Mouse (Mus musculus): ENCODE data around the gene Pcp4.
A peak's percentile ranks its signal among the peaks of the same experiment; 100 is the strongest.
"Not testable (repeated sequence)": the region's sequence is repeated elsewhere in the genome, so short reads cannot be mapped to it uniquely, and the experiment has no call there.

Gene Pcp4

DNA sequence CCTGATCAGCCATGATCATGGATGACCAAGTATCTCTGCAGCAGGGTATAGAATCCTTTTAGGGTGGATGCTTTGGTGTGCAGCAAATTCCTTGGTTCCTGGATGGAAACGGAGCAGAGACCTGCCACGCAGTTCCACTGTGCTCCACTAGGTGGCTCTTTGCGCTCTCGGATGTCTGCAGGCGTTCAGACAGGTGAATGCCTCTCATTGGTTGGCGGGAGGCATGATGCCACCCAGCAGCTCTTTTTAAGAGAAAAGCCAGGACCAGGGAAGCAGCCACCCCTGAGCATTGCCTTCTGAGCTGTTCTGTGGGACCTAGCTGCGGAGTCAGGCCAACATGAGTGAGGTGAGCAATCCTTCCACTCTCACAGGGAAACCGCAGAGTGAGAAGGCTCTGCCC lies at the start of gene Pcp4:
Gene Pcp4 (plus strand): TSS at position 162 of the 400 bp plus-strand sequence.
- peak; percentile 96 to 97 for DNase-seq

- DNase-seq, result no peak
These were observed 42.4 kb upstream of the Pcp4 start for GRCm38 (mm10) chr16:96425044-96425443.

DNA sequence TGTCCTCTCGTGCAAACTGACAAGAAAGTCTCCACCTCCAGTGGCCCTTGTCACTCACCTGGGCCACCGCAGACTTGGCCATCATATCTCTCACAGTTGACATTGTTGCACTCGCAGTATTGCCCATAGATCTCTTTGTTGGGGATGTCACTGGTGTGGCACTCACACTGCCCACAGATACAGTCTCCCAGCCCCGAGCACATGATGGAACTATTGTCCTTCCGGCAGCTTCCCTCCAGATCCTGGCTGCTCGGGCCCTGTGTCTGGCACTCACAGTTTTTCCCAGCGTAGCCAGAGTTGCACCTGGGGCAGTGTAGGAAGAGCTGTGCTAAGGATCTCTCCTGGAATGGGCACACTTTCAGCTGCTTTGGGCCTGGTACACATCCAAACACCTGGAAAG lies 40.7 kb upstream of the Pcp4 start:
- no peak for DNase-seq

GRCm38 (mm10) chr16:96429046-96429445 lies 38.4 kb upstream of the Pcp4 start:
- DNase-seq, result peak in 1 of 2 experiments; percentile 31

DNA sequence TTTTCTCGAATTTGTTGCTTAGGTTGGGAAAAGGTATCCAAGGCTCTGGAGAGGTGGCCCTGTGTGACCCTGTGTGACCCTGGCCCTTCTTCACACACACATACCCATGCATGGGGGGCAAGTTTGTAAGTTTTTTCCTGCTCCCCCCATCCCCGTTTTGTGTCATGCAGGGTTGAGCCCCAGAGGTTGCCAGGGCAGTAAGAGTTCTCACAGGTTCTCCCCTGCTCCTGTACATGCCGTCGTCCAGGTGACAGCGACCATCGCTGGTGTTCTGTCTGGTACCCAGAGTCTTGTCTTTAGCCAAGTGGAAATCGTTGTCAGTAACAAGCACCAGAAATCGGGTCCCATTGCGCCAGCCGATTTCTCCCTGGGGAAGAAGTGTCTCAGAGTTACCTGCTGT lies 34.1 kb upstream of the Pcp4 start:
- no peak for DNase-seq

GRCm38 (mm10) chr16:96434024-96434785 lies 33.2 kb upstream of the Pcp4 start:
- DNase-seq, result no peak

GRCm38 (mm10) chr16:96438946-96439345 lies 28.5 kb upstream of the Pcp4 start:
- DNase-seq, result no peak

GRCm38 (mm10) chr16:96439682-96440081 lies 27.7 kb upstream of the Pcp4 start:
- no peak for DNase-seq

DNA sequence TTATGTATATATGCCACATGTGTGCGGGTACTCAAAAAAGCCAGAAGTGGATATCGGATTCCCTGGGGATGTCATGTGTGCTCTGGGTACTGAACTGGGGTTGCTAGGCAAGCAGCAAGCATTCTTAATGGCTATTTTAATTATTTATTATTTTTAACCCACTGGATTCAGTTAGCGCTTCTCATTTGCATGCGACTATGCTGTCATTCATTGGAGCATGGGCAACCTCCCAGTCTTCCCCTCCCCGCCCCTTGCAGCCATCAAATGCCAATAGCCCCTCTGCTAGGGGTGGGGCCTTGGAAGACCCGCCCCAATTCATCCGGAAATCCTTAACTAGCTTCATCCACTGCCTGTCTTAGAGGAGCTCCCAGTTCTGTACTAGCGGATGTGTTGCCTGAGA lies 26.5 kb upstream of the Pcp4 start:
- no peak for DNase-seq

- DNase-seq, result peak in 1 of 2 experiments; percentile 29
These were observed 25.6 kb upstream of the Pcp4 start for GRCm38 (mm10) chr16:96441826-96442225.

GRCm38 (mm10) chr16:96443468-96443867 lies 23.9 kb upstream of the Pcp4 start, which contains the start of gene Itgb2l:
Gene Itgb2l, minus strand, starts transcription at chr16:96443619.
- no peak for DNase-seq

DNA sequence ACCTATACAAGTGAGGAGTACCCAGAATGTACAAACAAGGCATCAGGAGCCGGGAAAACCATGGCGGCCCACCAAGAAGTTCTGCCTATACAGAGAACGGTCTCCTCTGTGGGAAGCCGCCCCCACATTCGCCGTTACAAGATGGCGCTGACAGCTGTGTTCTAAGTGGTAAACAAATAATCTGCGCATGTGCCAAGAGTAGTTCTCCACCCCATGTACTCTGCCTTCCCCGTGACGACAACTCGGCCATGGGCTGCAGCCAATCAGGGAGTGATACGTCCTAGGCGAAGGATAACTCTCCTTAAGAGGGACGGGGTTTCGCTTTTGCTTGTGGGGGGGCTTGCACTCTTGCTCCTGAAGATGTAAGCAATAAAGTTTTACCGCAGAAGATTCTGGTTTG lies 16.5 kb upstream of the Pcp4 start:
- DNase-seq, result not testable (repeated sequence)

DNA sequence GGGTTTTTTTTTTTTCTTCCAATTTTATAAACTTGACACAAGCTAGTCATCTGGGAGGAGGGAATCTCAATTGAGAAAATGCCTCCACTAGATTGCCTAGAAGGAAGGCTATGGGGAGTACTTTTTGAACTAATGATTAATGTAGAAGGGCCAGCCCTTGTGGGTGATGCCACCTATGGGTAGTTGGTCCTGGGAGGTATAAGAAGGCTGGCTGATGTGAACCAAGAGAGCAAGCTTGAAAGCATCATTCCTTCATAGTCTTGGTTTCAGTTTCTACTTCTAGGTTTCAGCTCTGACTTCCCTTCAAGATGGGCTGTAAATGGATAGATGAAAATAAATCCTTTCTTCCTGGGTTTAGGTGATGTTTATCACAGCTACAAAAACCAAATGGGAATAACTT lies 13.3 kb upstream of the Pcp4 start:
- DNase-seq, result no peak

GRCm38 (mm10) chr16:96457612-96458011 lies 9.8 kb upstream of the Pcp4 start:
- peak; percentile 53 to 70 for DNase-seq

DNA sequence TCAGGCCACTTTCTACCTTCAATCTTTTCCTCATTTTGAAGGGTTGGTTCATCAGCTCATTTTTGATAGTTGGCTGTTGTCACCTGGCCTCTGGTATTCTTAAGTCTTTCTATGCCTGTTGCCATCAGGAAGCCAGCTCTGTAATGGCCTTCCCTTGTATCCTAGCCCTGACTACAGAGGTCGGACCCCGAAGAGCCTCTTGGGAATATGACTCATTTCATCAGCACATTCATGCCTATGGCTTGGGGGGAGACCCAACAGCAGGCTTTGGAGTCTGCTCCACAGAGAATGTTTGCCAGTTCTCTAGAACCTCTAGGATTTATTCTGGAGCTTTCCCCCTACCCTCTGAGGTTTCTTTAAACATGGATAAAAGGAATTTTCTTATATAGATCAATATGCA lies 8.1 kb upstream of the Pcp4 start:
- DNase-seq, result no peak

DNA sequence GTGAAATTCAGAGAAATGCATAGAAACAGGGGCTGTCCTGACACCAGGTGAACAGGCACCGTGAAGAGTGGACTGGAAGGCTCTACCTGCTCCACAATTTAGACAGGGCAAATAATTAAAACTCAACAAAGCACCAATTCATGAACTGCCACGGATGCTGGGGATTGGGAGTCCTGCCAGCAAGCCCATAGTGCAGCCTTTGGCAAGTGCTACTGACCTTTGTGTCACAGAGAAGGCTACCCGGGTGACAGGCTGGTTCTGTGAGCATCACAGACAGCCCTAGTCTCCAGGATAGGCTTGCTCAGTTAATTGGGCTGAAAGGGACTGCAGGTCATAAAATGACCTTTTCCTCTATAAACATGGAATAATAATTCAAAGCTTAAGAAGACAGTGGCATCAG lies 6.6 kb upstream of the Pcp4 start:
- DNase-seq, result peak; percentile 58 to 73

DNA sequence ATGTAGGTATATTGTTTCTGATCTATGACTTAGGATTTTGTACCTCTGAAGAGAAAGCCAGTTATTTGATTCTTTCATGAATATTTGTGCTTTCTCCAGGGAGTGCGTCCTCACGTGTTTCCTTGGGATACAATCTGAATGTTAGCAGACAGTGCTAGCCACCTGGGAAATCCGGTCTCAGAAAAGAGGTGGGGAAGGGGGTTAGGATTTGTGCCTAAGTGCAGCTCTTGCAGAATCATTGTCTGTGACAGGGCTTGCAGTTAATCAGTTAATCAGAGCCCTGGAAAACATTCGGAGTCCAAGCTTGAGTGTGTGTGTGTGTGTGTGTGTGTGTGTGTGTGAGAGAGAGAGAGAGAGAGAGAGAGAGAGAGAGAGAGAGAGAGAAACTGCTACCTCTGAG lies 605 bp downstream of the Pcp4 start:
- peak; percentile 26 to 41 for DNase-seq

GRCm38 (mm10) chr16:96468698-96469097 lies 1.3 kb downstream of the Pcp4 start:
- DNase-seq, result peak; percentile 92 to 94

- DNase-seq, result peak; percentile 52 to 57
These were observed 2.2 kb downstream of the Pcp4 start for GRCm38 (mm10) chr16:96469640-96470039.

DNA sequence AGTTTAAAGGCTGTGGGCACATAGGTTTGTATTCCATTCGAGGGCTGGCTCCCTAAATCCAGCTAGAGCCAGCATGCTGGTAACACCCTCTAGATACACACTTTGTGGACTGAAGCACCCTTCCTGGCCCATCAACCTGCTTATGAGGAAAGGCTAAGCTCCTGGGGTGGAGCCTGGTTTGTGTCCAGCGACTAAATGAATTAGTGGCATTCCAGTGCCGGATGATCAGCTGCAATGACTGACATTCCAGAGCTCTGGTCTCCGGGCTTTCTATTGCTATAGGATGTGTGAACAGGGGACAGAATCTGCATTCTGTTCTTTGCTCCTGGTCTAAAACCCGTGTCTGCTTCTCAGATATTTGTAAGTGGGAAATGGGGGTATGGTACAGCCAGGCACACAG lies 5.0 kb downstream of the Pcp4 start:
- peak in 1 of 2 experiments; percentile 19 for DNase-seq

GRCm38 (mm10) chr16:96472816-96473215 lies 5.4 kb downstream of the Pcp4 start:
- DNase-seq, result peak in 1 of 2 experiments; percentile 47

DNA sequence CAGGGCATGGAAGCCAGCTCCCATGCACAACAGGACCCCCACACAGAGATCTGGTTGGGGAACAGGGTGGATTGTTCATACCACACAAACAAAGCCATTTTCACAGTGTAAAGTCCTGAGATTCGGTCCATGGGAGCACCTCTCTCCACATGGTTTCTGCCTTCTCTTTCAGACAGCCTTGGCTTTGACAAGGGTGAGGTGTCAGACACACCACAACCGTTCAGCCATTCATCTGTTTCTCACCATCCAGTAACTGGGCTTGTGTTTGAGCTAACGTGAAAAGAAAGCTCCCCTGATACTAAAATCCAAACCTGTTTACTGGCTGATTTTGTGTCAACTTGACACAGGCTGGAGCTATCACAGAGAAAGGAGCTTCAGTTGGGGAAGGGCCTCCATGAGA lies 6.8 kb downstream of the Pcp4 start:
- no peak for DNase-seq

DNA sequence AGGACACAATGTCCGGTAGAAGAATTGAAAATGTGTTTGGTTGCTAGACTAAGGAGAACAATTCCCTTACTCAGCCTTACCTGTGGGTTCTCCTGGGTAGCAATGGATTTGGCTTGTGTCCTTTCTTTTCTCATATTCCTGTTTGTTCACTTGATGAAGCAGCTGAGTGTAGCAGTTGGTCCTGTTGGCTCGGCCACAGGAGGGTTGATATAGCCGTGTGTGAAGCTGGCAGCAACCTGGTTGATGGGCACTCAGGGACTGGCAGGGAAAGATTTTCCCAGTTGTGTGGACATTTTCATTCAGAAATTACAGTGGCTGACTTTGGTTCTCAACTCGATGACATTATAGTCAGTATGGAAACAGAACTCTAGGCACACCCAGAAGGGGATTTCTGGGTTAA lies 14.4 kb downstream of the Pcp4 start:
- DNase-seq, result peak; percentile 56 to 62

- DNase-seq, result no peak
These were observed 19.7 kb downstream of the Pcp4 start for GRCm38 (mm10) chr16:96487007-96487684.

Measured in cerebellum, postnatal 10 days (tissue).